Mouse (Mus musculus) frontal cortex, postnatal 36 days (tissue): ENCODE measurements around the gene Vsnl1.

Experiments
- DNase-seq, 2 experiments: peaks; one replicate each; pipeline ENCODE4 v3.0.0; 2022; ENCODE audit warnings: low spot score in 2 of 2

The Vsnl1 gene

DNA sequence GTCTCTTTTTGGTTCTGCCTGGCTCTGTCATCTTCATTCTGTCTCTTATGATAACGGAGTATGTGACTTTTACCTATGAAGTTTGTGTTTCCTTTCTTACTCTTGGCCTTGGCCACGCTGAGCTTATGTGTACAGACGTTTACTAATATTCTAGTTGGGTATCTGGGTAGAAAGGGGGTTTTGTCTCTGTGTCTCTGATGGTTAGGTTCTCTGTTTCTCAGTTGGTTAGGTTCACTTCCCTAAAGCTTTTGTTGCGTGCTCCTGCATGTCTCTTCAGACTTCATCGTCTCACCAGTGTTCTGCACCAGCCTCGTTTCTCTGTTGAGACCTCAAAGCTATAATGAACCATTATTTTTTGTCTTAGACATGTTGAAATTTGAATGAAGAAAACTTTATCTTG is 159.2 kb downstream of the Vsnl1 start:
- no peak for DNase-seq

DNA sequence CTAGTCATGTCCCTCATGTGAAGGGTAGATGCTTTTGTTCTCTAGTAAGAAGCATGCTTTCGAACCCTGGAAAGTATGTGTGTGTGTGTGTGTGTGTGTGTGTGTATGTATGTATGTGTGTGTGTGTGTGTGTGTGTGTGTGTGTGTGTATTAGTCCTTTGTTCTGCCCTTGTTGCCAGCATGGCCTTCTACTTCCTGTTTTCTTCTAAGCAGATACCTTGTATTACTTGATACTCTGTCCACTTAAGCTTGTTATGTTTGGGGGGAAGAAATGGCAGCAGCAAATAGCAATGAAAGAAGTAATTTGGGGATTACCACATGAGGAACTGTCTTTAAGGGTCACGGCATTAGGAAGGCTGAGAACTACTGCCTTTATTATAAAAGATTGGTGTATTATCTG is 159.8 kb downstream of the Vsnl1 start:
- DNase-seq, result no peak
